Mouse (Mus musculus) lung, embryonic 16.5 days (tissue): Measurements from ENCODE around the gene Oard1. TPM values are rescaled to one million over a fixed set of nuclear protein-coding genes. Genes with fewer than 3 reads are reported as not detected.

ENCODE experiments used
- ATAC-seq: fragments of 200-750 bp; cut with Nextera tagmentation; 2 replicates; pipeline ENCODE4 v1.8.0; 2017; ENCODE audit warnings: low read depth, mild to moderate bottlenecking, moderate library complexity
- H3K27ac ChIP-seq: fragments of 300-500 bp; sonication (generic); 2 replicates; pipeline ENCODE4 v1.5.1; 2014; ENCODE audit warnings: mild to moderate bottlenecking, control low read depth, low read length
- H3K27me3 ChIP-seq: fragments of 300-500 bp; sonication (generic); 2 replicates; pipeline ENCODE4 v1.6.1; 2014; ENCODE audit warnings: low read depth, low read length, mixed read lengths; ENCODE audit not compliant: control insufficient read depth, insufficient read depth
- H3K36me3 ChIP-seq: fragments of 300-500 bp; sonication (generic); 2 replicates; pipeline ENCODE4 v1.6.1; 2014; ENCODE audit warnings: low read length; ENCODE audit not compliant: control insufficient read depth, insufficient read depth
- H3K4me1 ChIP-seq: fragments of 300-500 bp; sonication (generic); replicated peaks from 2 replicates; pipeline ENCODE4 v1.6.1; 2014; ENCODE audit warnings: low read length, mixed read lengths; ENCODE audit not compliant: control insufficient read depth, insufficient read depth
- H3K4me2 ChIP-seq: fragments of 300-500 bp; sonication (generic); 2 replicates; pipeline ENCODE4 v1.6.1; 2014; ENCODE audit warnings: low read depth, low read length, control low read depth
- H3K4me3 ChIP-seq: fragments of 300-500 bp; sonication (generic); 2 replicates; pipeline ENCODE4 v1.5.1; 2014; ENCODE audit warnings: mild to moderate bottlenecking, low read length, control low read depth
- H3K9ac ChIP-seq: fragments of 300-500 bp; sonication (generic); 2 replicates; pipeline ENCODE4 v1.6.1; 2014; ENCODE audit warnings: low read length, control low read depth
- H3K9me3 ChIP-seq: fragments of 300-500 bp; sonication (generic); 2 replicates; pipeline ENCODE4 v1.6.1; 2016; ENCODE audit warnings: low read length; ENCODE audit not compliant: control insufficient read depth
- WGBS: fragments of 180-500 bp; shearing (Covaris S2); extraction: QIAGEN DNeasy Blood & Tissue Kit; methylation state at CpG from one replicate; pipeline ENCODE4 v1.1.7; 2014; 5-methylcytosine and 5-hydroxymethylcytosine counted together
- polyA plus RNA-seq: library from polyadenylated mRNA; unstranded; fragments of >200 nt; fragmentation: Nextera tagmentation; extraction: Ambion mirVana; gene quantifications from 2 replicates; pipeline ENCODE4 v1.2.1, GENCODE M21; 2015

Gene Oard1
- polyA plus RNA-seq, 1 experiment from 2014 or later: 67.8 TPM

GRCm38 (mm10) chr17:48376102-48376501 lies 33.7 kb upstream of the Oard1 start:
- no peaks in the 10 kb centered on the region for H3K9me3 ChIP-seq
- no peak overlapping the region for H3K4me2 ChIP-seq
- no peaks in the 10 kb centered on the region for H3K4me1 ChIP-seq
- H3K36me3 ChIP-seq: no peaks in the 10 kb centered on the region
- H3K27ac ChIP-seq: no peak overlapping the region
- WGBS: 89% methylated on average over 1 of the region's 1 CpGs
- ATAC-seq: no peak
- H3K27me3 ChIP-seq: no peaks in the 10 kb centered on the region
- no peak overlapping the region for H3K9ac ChIP-seq
- H3K4me3 ChIP-seq: no peak overlapping the region

GRCm38 (mm10) chr17:48379050-48379449 lies 30.8 kb upstream of the Oard1 start:
- H3K4me3 ChIP-seq: no peak overlapping the region
- no peak overlapping the region for H3K9ac ChIP-seq
- H3K4me2 ChIP-seq: no peak overlapping the region
- ATAC-seq: no peak
- no peaks in the 10 kb centered on the region for H3K36me3 ChIP-seq
- H3K27me3 ChIP-seq: no peaks in the 10 kb centered on the region
- H3K9me3 ChIP-seq: no peaks in the 10 kb centered on the region
- H3K27ac ChIP-seq: no peak overlapping the region
- H3K4me1 ChIP-seq: no peaks in the 10 kb centered on the region

DNA sequence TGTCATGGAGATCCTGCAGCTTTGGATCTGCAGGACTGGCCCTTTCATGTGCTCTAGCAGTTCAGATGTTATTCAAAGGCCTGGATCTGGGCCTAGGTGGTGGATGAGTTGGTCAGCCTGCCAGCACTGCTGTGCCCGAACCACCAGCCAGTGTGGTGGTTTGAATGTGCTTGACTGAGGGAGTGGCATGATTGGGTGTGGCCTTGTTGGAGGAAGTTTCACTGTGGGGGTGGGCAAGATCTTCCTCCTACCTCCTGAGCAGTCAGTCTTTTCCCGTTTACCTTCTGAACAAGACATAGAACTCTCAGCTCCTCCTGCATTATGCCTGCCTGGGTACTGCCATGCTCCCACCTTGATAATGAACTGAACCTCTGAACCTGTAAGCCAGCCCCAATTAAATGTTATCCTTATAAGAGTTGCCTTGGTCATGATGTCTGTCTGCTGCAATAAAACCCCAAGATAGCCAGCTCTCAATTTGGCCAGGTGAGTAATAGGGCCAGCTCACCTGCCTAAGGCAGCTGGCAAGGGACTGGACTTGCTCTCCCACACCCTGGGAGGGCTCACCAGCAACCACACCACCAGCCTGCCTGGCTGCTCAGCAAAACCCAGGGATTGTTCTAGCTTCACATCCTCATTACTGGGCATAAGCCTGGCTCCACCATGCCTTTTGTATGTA lies 23.9 kb upstream of the Oard1 start:
- no peak overlapping the region for H3K4me3 ChIP-seq
- H3K27ac ChIP-seq: no peak overlapping the region
- no peak overlapping the region for H3K4me2 ChIP-seq
- no peak overlapping the region for H3K9ac ChIP-seq
- H3K27me3 ChIP-seq: no peaks in the 10 kb centered on the region
- H3K9me3 ChIP-seq: no peaks in the 10 kb centered on the region
- H3K36me3 ChIP-seq: peaks cover 37% of the 10 kb centered on the region
- WGBS: 62% methylated on average over 2 of the region's 2 CpGs
- ATAC-seq: no peak
- no peaks in the 10 kb centered on the region for H3K4me1 ChIP-seq

- H3K4me3 ChIP-seq: no peak overlapping the region
- H3K4me1 ChIP-seq: no peaks in the 10 kb centered on the region
- 89% methylated on average over 2 of the region's 2 CpGs for WGBS
- no peak for ATAC-seq
- peaks cover 64% of the 10 kb centered on the region for H3K36me3 ChIP-seq
- no peak overlapping the region for H3K27ac ChIP-seq
- H3K27me3 ChIP-seq: no peaks in the 10 kb centered on the region
- H3K4me2 ChIP-seq: no peak overlapping the region
- no peaks in the 10 kb centered on the region for H3K9me3 ChIP-seq
- H3K9ac ChIP-seq: no peak overlapping the region
Observed at GRCm38 (mm10) chr17:48388666-48389065, 21.1 kb upstream of the Oard1 start.

- Histone ChIP-seq H3K4me1 (no peaks in the 10 kb centered on the region), H3K4me2 (no peak overlapping the region), H3K9ac (no peak overlapping the region), H3K36me3 (peaks cover 66% of the 10 kb centered on the region), H3K27ac (no peak overlapping the region), H3K4me3 (no peak overlapping the region), H3K9me3 (no peaks in the 10 kb centered on the region), H3K27me3 (no peaks in the 10 kb centered on the region)
- no peak for ATAC-seq
- WGBS: 84% methylated on average over 5 of the region's 5 CpGs
Observed at GRCm38 (mm10) chr17:48389442-48389841, 20.4 kb upstream of the Oard1 start.

DNA sequence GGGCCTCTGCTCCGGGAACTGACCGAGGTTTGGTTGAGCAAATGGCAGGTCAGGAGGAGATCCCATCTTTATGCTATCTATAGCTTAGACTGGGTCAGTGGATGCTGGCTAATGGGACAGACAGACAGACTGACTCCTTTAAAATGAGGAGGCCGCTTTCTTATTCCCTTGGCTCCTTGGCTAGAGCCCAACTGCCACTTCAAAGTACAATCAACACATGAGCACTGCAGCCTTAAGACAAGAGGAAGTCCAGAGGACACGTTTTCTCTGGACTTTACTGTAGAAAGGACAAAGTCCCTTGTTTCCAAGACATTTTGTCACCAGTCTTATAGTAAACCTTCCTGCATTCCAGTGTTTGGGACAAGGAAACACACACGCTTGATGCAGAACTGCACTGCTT lies 18.4 kb upstream of the Oard1 start:
- no peak for ATAC-seq

GRCm38 (mm10) chr17:48392616-48393015 lies 17.2 kb upstream of the Oard1 start:
- Histone ChIP-seq H3K36me3 (peaks cover 69% of the 10 kb centered on the region), H3K9me3 (no peaks in the 10 kb centered on the region), H3K4me3 (no peak overlapping the region), H3K27ac (no peak overlapping the region), H3K9ac (no peak overlapping the region), H3K4me1 (no peaks in the 10 kb centered on the region), H3K4me2 (no peak overlapping the region), H3K27me3 (no peaks in the 10 kb centered on the region)
- ATAC-seq: no peak
- 87% methylated on average over 3 of the region's 3 CpGs for WGBS

More for the DNA sequence above, 18.4 kb upstream of the Oard1 start:
- Histone ChIP-seq H3K4me2 (no peak overlapping the region), H3K36me3 (peaks cover 78% of the 10 kb centered on the region), H3K4me3 (no peak overlapping the region), H3K9ac (no peak overlapping the region), H3K4me1 (no peaks in the 10 kb centered on the region), H3K27me3 (no peaks in the 10 kb centered on the region), H3K9me3 (no peaks in the 10 kb centered on the region), H3K27ac (no peak overlapping the region)
- 82% methylated on average over 5 of the region's 5 CpGs for WGBS

DNA sequence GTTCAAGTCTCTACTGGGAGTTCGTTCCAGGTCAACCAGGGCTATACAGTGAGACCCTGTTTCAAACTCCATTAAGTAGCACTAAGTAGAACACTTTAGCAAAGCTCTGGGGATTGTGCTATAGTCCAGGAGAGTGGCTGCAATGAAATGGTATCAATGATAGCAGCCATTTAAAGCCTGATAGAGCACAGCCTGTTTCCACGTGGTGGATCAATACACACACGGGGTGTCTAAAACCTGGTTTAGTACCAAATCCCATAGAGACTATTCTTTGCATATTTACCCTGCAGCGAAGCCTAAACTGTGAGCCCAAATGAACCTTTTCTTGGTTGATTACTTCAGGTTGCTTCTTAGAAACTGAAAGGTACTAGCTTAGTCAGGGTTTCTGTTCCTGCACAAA lies 8.1 kb upstream of the Oard1 start:
- ATAC-seq: no peak
- H3K4me1 ChIP-seq: no peaks in the 10 kb centered on the region
- 87% methylated on average over 4 of the region's 4 CpGs for WGBS

DNA sequence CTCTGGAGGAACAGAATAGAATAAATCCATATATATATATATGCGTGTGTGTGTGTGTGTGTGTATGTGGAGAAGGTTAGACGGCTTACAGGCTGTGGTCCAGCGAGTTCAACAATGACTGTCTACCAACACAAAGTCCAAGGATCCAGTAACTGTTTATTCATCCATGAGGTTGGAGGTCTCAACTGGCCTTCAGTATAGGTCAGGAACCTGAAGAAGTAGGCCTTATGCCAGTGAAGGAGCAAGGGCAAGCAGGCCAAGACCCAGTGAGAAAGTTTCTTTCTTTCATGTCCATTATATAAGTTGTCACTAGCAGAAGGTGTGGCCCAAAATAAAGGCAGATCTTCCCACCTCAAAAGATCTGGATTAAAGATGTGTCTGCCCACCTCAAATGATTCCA lies 7.1 kb upstream of the Oard1 start:
- WGBS: 90% methylated on average over 3 of the region's 3 CpGs
- no peak for ATAC-seq
- H3K9me3 ChIP-seq: no peaks in the 10 kb centered on the region

More for the DNA sequence above, 8.1 kb upstream of the Oard1 start:
- H3K9ac ChIP-seq: no peak overlapping the region
- H3K9me3 ChIP-seq: no peaks in the 10 kb centered on the region
- H3K27me3 ChIP-seq: no peaks in the 10 kb centered on the region
- no peak overlapping the region for H3K4me2 ChIP-seq
- H3K4me3 ChIP-seq: no peak overlapping the region
- H3K27ac ChIP-seq: no peak overlapping the region
- peaks cover 20% of the 10 kb centered on the region for H3K36me3 ChIP-seq

GRCm38 (mm10) chr17:48403848-48404247 lies 6.0 kb upstream of the Oard1 start:
- Histone ChIP-seq H3K36me3 (peaks cover 13% of the 10 kb centered on the region), H3K27me3 (no peaks in the 10 kb centered on the region), H3K4me2 (no peak overlapping the region), H3K27ac (no peak overlapping the region), H3K9me3 (no peaks in the 10 kb centered on the region), H3K9ac (no peak overlapping the region), H3K4me3 (no peak overlapping the region), H3K4me1 (peaks cover 15% of the 10 kb centered on the region)
- WGBS: 73% methylated on average over 2 of the region's 2 CpGs
- no peak for ATAC-seq

More for the DNA sequence above, 7.1 kb upstream of the Oard1 start:
- H3K4me2 ChIP-seq: no peak overlapping the region
- H3K27me3 ChIP-seq: no peaks in the 10 kb centered on the region
- H3K36me3 ChIP-seq: peaks cover 20% of the 10 kb centered on the region
- no peak overlapping the region for H3K9ac ChIP-seq
- H3K27ac ChIP-seq: no peak overlapping the region
- peaks cover 9% of the 10 kb centered on the region for H3K4me1 ChIP-seq
- no peak overlapping the region for H3K4me3 ChIP-seq
